Mouse (Mus musculus): ENCODE results near the gene Rpp38. TPM values are rescaled to one million over a fixed set of nuclear protein-coding genes. Genes with fewer than 3 reads are reported as not detected.
A peak's percentile ranks its signal among the peaks of the same experiment; 100 is the strongest.

The Rpp38 gene
- polyA plus RNA-seq (2015; fragmentation: Nextera tagmentation; extraction: Ambion mirVana), result 16.2 and 17.6 TPM in 2 replicates

- Histone ChIP-seq H3K4me2 (ENCODE audit: low read depth, low read length) (peak within 1 kb of the TSS; percentile 70), H3K27me3 (ENCODE audit: control insufficient read depth, insufficient read depth, low read depth, low read length) (peaks cover 4% of the 10 kb centered on the region; the same call in 1 of the 2 replicates), H3K27ac (ENCODE audit: low read length) (peak within 1 kb of the TSS; percentile 44), H3K4me1 (replicated peaks; ENCODE audit: control insufficient read depth, insufficient read depth, low read length) (peaks cover 16% of the 10 kb centered on the region), H3K9me3 (ENCODE audit: control insufficient read depth, low read length) (no peaks in the 10 kb centered on the region), H3K36me3 (ENCODE audit: control insufficient read depth, insufficient read depth, low read length) (peaks cover 6% of the 10 kb centered on the region), H3K9ac (ENCODE audit: low read length) (peak within 1 kb of the TSS; percentile 79), H3K4me3 (ENCODE audit: low read length) (peak within 1 kb of the TSS; percentile 70)
- WGBS, result under 1% methylated on average over 45 of the region's 45 CpGs
- peak; percentile 98 for ATAC-seq (ENCODE audit: low read depth)
These were observed at the start of gene Rpp38 for GRCm38 (mm10) chr2:3332484-3333242. Gene Rpp38, minus strand, starts transcription at chr2:3332643.

- WGBS, result 61% methylated on average over 4 of the region's 4 CpGs
- no peaks in the 10 kb centered on the region for H3K27me3 ChIP-seq (ENCODE audit: control insufficient read depth, insufficient read depth, low read depth, low read length)
- no peak overlapping the region for H3K4me2 ChIP-seq (ENCODE audit: low read depth, low read length)
- H3K27ac ChIP-seq (ENCODE audit: low read length), result no peak overlapping the region
- no peak for ATAC-seq (ENCODE audit: low read depth)
- no peaks in the 10 kb centered on the region for H3K36me3 ChIP-seq (ENCODE audit: control insufficient read depth, insufficient read depth, low read length)
- no peaks in the 10 kb centered on the region for H3K4me1 ChIP-seq (replicated peaks; ENCODE audit: control insufficient read depth, insufficient read depth, low read length)
- H3K9ac ChIP-seq (ENCODE audit: low read length), result no peak overlapping the region
- no peak overlapping the region for H3K4me3 ChIP-seq (ENCODE audit: low read length)
- H3K9me3 ChIP-seq (ENCODE audit: control insufficient read depth, low read length), result no peaks in the 10 kb centered on the region
These were observed 32.7 kb upstream of the Rpp38 start for GRCm38 (mm10) chr2:3365127-3365526.

GRCm38 (mm10) chr2:3361067-3361466 is 28.6 kb upstream of the Rpp38 start:
- Histone ChIP-seq H3K9ac (ENCODE audit: low read length) (no peak overlapping the region), H3K4me3 (ENCODE audit: low read length) (no peak overlapping the region), H3K27ac (ENCODE audit: low read length) (no peak overlapping the region), H3K27me3 (ENCODE audit: control insufficient read depth, insufficient read depth, low read depth, low read length) (no peaks in the 10 kb centered on the region), H3K36me3 (ENCODE audit: control insufficient read depth, insufficient read depth, low read length) (no peaks in the 10 kb centered on the region), H3K9me3 (ENCODE audit: control insufficient read depth, low read length) (no peaks in the 10 kb centered on the region), H3K4me1 (replicated peaks; ENCODE audit: control insufficient read depth, insufficient read depth, low read length) (no peaks in the 10 kb centered on the region), H3K4me2 (ENCODE audit: low read depth, low read length) (no peak overlapping the region)
- WGBS, result 65% methylated on average over 3 of the region's 3 CpGs
- no peak for ATAC-seq (ENCODE audit: low read depth)

GRCm38 (mm10) chr2:3357887-3358286 is 25.4 kb upstream of the Rpp38 start:
- 75% methylated on average over 3 of the region's 3 CpGs for WGBS
- H3K9ac ChIP-seq (ENCODE audit: low read length), result no peak overlapping the region
- no peak overlapping the region for H3K27ac ChIP-seq (ENCODE audit: low read length)

GRCm38 (mm10) chr2:3356311-3356710 is 23.9 kb upstream of the Rpp38 start:
- Histone ChIP-seq H3K27me3 (ENCODE audit: control insufficient read depth, insufficient read depth, low read depth, low read length) (no peaks in the 10 kb centered on the region), H3K4me1 (replicated peaks; ENCODE audit: control insufficient read depth, insufficient read depth, low read length) (no peaks in the 10 kb centered on the region), H3K9ac (ENCODE audit: low read length) (no peak overlapping the region), H3K9me3 (ENCODE audit: control insufficient read depth, low read length) (no peaks in the 10 kb centered on the region; the same call in 1 of the 2 replicates), H3K27ac (ENCODE audit: low read length) (no peak overlapping the region), H3K4me3 (ENCODE audit: low read length) (no peak overlapping the region), H3K36me3 (ENCODE audit: control insufficient read depth, insufficient read depth, low read length) (no peaks in the 10 kb centered on the region), H3K4me2 (ENCODE audit: low read depth, low read length) (no peak overlapping the region)
- ATAC-seq (ENCODE audit: low read depth), result no peak
- WGBS, result 61% methylated on average over 3 of the region's 3 CpGs

More at GRCm38 (mm10) chr2:3357887-3358286, 25.4 kb upstream of the Rpp38 start:
- Histone ChIP-seq H3K27me3 (ENCODE audit: control insufficient read depth, insufficient read depth, low read depth, low read length) (no peaks in the 10 kb centered on the region), H3K36me3 (ENCODE audit: control insufficient read depth, insufficient read depth, low read length) (no peaks in the 10 kb centered on the region), H3K4me3 (ENCODE audit: low read length) (no peak overlapping the region), H3K4me2 (ENCODE audit: low read depth, low read length) (no peak overlapping the region), H3K4me1 (replicated peaks; ENCODE audit: control insufficient read depth, insufficient read depth, low read length) (no peaks in the 10 kb centered on the region), H3K9me3 (ENCODE audit: control insufficient read depth, low read length) (no peaks in the 10 kb centered on the region)
- no peak for ATAC-seq (ENCODE audit: low read depth)

- Histone ChIP-seq H3K9ac (ENCODE audit: low read length) (no peak overlapping the region), H3K4me3 (ENCODE audit: low read length) (no peak overlapping the region), H3K9me3 (ENCODE audit: control insufficient read depth, low read length) (no peaks in the 10 kb centered on the region; the same call in 1 of the 2 replicates), H3K27me3 (ENCODE audit: control insufficient read depth, insufficient read depth, low read depth, low read length) (no peaks in the 10 kb centered on the region), H3K4me2 (ENCODE audit: low read depth, low read length) (no peak overlapping the region), H3K27ac (ENCODE audit: low read length) (no peak overlapping the region), H3K36me3 (ENCODE audit: control insufficient read depth, insufficient read depth, low read length) (no peaks in the 10 kb centered on the region), H3K4me1 (replicated peaks; ENCODE audit: control insufficient read depth, insufficient read depth, low read length) (no peaks in the 10 kb centered on the region)
- 89% methylated on average over 8 of the region's 8 CpGs for WGBS
- no peak for ATAC-seq (ENCODE audit: low read depth)
These were observed 23.4 kb upstream of the Rpp38 start for GRCm38 (mm10) chr2:3355793-3356192.

- no peaks in the 10 kb centered on the region; the same call in 1 of the 2 replicates for H3K9me3 ChIP-seq (ENCODE audit: control insufficient read depth, low read length)
- ATAC-seq (ENCODE audit: low read depth), result no peak
- H3K4me2 ChIP-seq (ENCODE audit: low read depth, low read length), result no peak overlapping the region
- no peaks in the 10 kb centered on the region for H3K27me3 ChIP-seq (ENCODE audit: control insufficient read depth, insufficient read depth, low read depth, low read length)
- no peak overlapping the region for H3K4me3 ChIP-seq (ENCODE audit: low read length)
- H3K9ac ChIP-seq (ENCODE audit: low read length), result no peak overlapping the region
- no peak overlapping the region for H3K27ac ChIP-seq (ENCODE audit: low read length)
- no peaks in the 10 kb centered on the region for H3K36me3 ChIP-seq (ENCODE audit: control insufficient read depth, insufficient read depth, low read length)
- no peaks in the 10 kb centered on the region for H3K4me1 ChIP-seq (replicated peaks; ENCODE audit: control insufficient read depth, insufficient read depth, low read length)
These were observed 20.7 kb upstream of the Rpp38 start for GRCm38 (mm10) chr2:3353160-3353559.

- Histone ChIP-seq H3K4me2 (ENCODE audit: low read depth, low read length) (no peak overlapping the region), H3K27me3 (ENCODE audit: control insufficient read depth, insufficient read depth, low read depth, low read length) (no peaks in the 10 kb centered on the region), H3K36me3 (ENCODE audit: control insufficient read depth, insufficient read depth, low read length) (no peaks in the 10 kb centered on the region), H3K9me3 (ENCODE audit: control insufficient read depth, low read length) (no peaks in the 10 kb centered on the region; the same call in 1 of the 2 replicates), H3K27ac (ENCODE audit: low read length) (no peak overlapping the region), H3K4me3 (ENCODE audit: low read length) (no peak overlapping the region), H3K9ac (ENCODE audit: low read length) (no peak overlapping the region), H3K4me1 (replicated peaks; ENCODE audit: control insufficient read depth, insufficient read depth, low read length) (no peaks in the 10 kb centered on the region)
- no peak for ATAC-seq (ENCODE audit: low read depth)
- 13% methylated on average over 3 of the region's 3 CpGs for WGBS
These were observed 16.5 kb upstream of the Rpp38 start for GRCm38 (mm10) chr2:3348919-3349318.

GRCm38 (mm10) chr2:3348422-3348821 is 16.0 kb upstream of the Rpp38 start:
- H3K36me3 ChIP-seq (ENCODE audit: control insufficient read depth, insufficient read depth, low read length), result no peaks in the 10 kb centered on the region
- H3K9me3 ChIP-seq (ENCODE audit: control insufficient read depth, low read length), result no peaks in the 10 kb centered on the region; the same call in 1 of the 2 replicates
- H3K27ac ChIP-seq (ENCODE audit: low read length), result no peak overlapping the region
- H3K4me3 ChIP-seq (ENCODE audit: low read length), result no peak overlapping the region
- H3K9ac ChIP-seq (ENCODE audit: low read length), result no peak overlapping the region
- no peaks in the 10 kb centered on the region for H3K27me3 ChIP-seq (ENCODE audit: control insufficient read depth, insufficient read depth, low read depth, low read length)
- H3K4me2 ChIP-seq (ENCODE audit: low read depth, low read length), result no peak overlapping the region
- ATAC-seq (ENCODE audit: low read depth), result no peak
- WGBS, result 74% methylated on average over 4 of the region's 4 CpGs
- H3K4me1 ChIP-seq (replicated peaks; ENCODE audit: control insufficient read depth, insufficient read depth, low read length), result no peaks in the 10 kb centered on the region
